Mouse (Mus musculus) limb, embryonic 10.5 days (tissue): ENCODE data around the gene Wnt11. TPM values are rescaled to one million over a fixed set of nuclear protein-coding genes. Genes with fewer than 3 reads are reported as not detected.

Experiments
- DNase-seq: peaks from one replicate; pipeline ENCODE4 v3.0.0-alpha.2; 2017; ENCODE audit warnings: low spot score
- H3K27ac ChIP-seq: fragments of 300-500 bp; sonication (generic); 2 replicates; pipeline ENCODE4 v1.5.1; 2016; ENCODE audit warnings: mild to moderate bottlenecking
- H3K27me3 ChIP-seq: fragments of 300-500 bp; sonication (generic); 2 replicates; pipeline ENCODE4 v1.6.1; 2016; ENCODE audit warnings: low read depth, mild to moderate bottlenecking; ENCODE audit not compliant: poor library complexity, severe bottlenecking
- H3K36me3 ChIP-seq: fragments of 300-500 bp; sonication (generic); 2 replicates; pipeline ENCODE4 v1.6.1; 2016; ENCODE audit warnings: mild to moderate bottlenecking, moderate library complexity
- H3K4me1 ChIP-seq: fragments of 300-500 bp; sonication (generic); 2 replicates; pipeline ENCODE4 v1.6.1; 2016
- H3K4me3 ChIP-seq: fragments of 300-500 bp; sonication (generic); 2 replicates; pipeline ENCODE4 v1.5.1; 2016; ENCODE audit warnings: mild to moderate bottlenecking, moderate library complexity
- H3K9me3 ChIP-seq: fragments of 300-500 bp; sonication (generic); replicated peaks from 2 replicates; pipeline ENCODE4 v1.6.1; 2016; ENCODE audit warnings: mild to moderate bottlenecking
- WGBS: fragments of 180-500 bp; shearing (Covaris S2); methylation state at CpG from one replicate; pipeline ENCODE4 v1.1.7; 2016; 5-methylcytosine and 5-hydroxymethylcytosine counted together
- polyA plus RNA-seq: library from polyadenylated mRNA; unstranded; fragments of >200 nt; fragmentation: Nextera tagmentation; extraction: Ambion mirVana; gene quantifications from 2 replicates; pipeline ENCODE4 v1.2.1, GENCODE M21; 2016

Wnt11 gene
- 10.3 and 19.3 TPM in 2 replicates for polyA plus RNA-seq

- H3K9me3 ChIP-seq: no peaks in the 10 kb centered on the region
- peaks cover 99% of the 10 kb centered on the region for H3K27me3 ChIP-seq
- H3K27ac ChIP-seq: peak within 1 kb of the TSS; percentile 81
- H3K36me3 ChIP-seq: no peaks in the 10 kb centered on the region
- peak; percentile 69 for DNase-seq
- H3K4me3 ChIP-seq: peak within 1 kb of the TSS; percentile 67
- under 1% methylated on average over 66 of the region's 66 CpGs for WGBS
- peaks cover 64% of the 10 kb centered on the region for H3K4me1 ChIP-seq
Observed at GRCm38 (mm10) chr7:98834711-98835321, at the start of gene Wnt11. Wnt11 (plus strand) TSS chr7:98835112.

- 60% methylated on average over 11 of the region's 11 CpGs for WGBS
- H3K9me3 ChIP-seq: no peaks in the 10 kb centered on the region
- peaks cover 40% of the 10 kb centered on the region for H3K4me1 ChIP-seq
- H3K4me3 ChIP-seq: no peak overlapping the region
- H3K36me3 ChIP-seq: no peaks in the 10 kb centered on the region
- DNase-seq: no peak
- peaks cover 88% of the 10 kb centered on the region for H3K27me3 ChIP-seq
- no peak overlapping the region for H3K27ac ChIP-seq
Observed at GRCm38 (mm10) chr7:98786792-98787612, 47.9 kb upstream of the Wnt11 start.

GRCm38 (mm10) chr7:98788721-98789120, 46.2 kb upstream of the Wnt11 start:
- H3K4me1 ChIP-seq: peaks cover 32% of the 10 kb centered on the region
- WGBS: 75% methylated on average over 7 of the region's 7 CpGs
- no peak overlapping the region for H3K27ac ChIP-seq
- no peak for DNase-seq
- no peak overlapping the region for H3K4me3 ChIP-seq
- peaks cover 84% of the 10 kb centered on the region for H3K27me3 ChIP-seq
- H3K36me3 ChIP-seq: no peaks in the 10 kb centered on the region
- H3K9me3 ChIP-seq: no peaks in the 10 kb centered on the region

- no peak overlapping the region for H3K27ac ChIP-seq
- no peak for DNase-seq
Observed at GRCm38 (mm10) chr7:98789121-98789520, 45.8 kb upstream of the Wnt11 start.

GRCm38 (mm10) chr7:98791864-98792263, 43.0 kb upstream of the Wnt11 start:
- WGBS: 79% methylated on average over 5 of the region's 5 CpGs
- no peak overlapping the region for H3K27ac ChIP-seq
- H3K27me3 ChIP-seq: peaks cover 93% of the 10 kb centered on the region
- no peaks in the 10 kb centered on the region for H3K36me3 ChIP-seq
- H3K4me3 ChIP-seq: no peak overlapping the region
- DNase-seq: no peak
- H3K4me1 ChIP-seq: peaks cover 11% of the 10 kb centered on the region
- H3K9me3 ChIP-seq: no peaks in the 10 kb centered on the region

More at GRCm38 (mm10) chr7:98789121-98789520, 45.8 kb upstream of the Wnt11 start:
- H3K4me3 ChIP-seq: no peak overlapping the region
- H3K36me3 ChIP-seq: no peaks in the 10 kb centered on the region
- WGBS: 84% methylated on average over 4 of the region's 4 CpGs
- H3K4me1 ChIP-seq: peaks cover 28% of the 10 kb centered on the region
- H3K9me3 ChIP-seq: no peaks in the 10 kb centered on the region
- H3K27me3 ChIP-seq: peaks cover 86% of the 10 kb centered on the region

GRCm38 (mm10) chr7:98793811-98794210, 41.1 kb upstream of the Wnt11 start:
- DNase-seq: no peak
- H3K4me1 ChIP-seq: peaks cover 19% of the 10 kb centered on the region
- H3K9me3 ChIP-seq: no peaks in the 10 kb centered on the region
- no peak overlapping the region for H3K27ac ChIP-seq
- H3K27me3 ChIP-seq: peaks cover 90% of the 10 kb centered on the region
- WGBS: 83% methylated on average over 5 of the region's 5 CpGs
- no peaks in the 10 kb centered on the region for H3K36me3 ChIP-seq
- no peak overlapping the region for H3K4me3 ChIP-seq

- Histone ChIP-seq H3K36me3 (no peaks in the 10 kb centered on the region), H3K27me3 (peaks cover 90% of the 10 kb centered on the region), H3K4me1 (peaks cover 17% of the 10 kb centered on the region), H3K4me3 (no peak overlapping the region), H3K9me3 (no peaks in the 10 kb centered on the region), H3K27ac (no peak overlapping the region)
- DNase-seq: no peak
- 67% methylated on average over 3 of the region's 3 CpGs for WGBS
Observed at GRCm38 (mm10) chr7:98794444-98794843, 40.5 kb upstream of the Wnt11 start.

GRCm38 (mm10) chr7:98795637-98796036, 39.3 kb upstream of the Wnt11 start:
- no peak overlapping the region for H3K27ac ChIP-seq

DNA sequence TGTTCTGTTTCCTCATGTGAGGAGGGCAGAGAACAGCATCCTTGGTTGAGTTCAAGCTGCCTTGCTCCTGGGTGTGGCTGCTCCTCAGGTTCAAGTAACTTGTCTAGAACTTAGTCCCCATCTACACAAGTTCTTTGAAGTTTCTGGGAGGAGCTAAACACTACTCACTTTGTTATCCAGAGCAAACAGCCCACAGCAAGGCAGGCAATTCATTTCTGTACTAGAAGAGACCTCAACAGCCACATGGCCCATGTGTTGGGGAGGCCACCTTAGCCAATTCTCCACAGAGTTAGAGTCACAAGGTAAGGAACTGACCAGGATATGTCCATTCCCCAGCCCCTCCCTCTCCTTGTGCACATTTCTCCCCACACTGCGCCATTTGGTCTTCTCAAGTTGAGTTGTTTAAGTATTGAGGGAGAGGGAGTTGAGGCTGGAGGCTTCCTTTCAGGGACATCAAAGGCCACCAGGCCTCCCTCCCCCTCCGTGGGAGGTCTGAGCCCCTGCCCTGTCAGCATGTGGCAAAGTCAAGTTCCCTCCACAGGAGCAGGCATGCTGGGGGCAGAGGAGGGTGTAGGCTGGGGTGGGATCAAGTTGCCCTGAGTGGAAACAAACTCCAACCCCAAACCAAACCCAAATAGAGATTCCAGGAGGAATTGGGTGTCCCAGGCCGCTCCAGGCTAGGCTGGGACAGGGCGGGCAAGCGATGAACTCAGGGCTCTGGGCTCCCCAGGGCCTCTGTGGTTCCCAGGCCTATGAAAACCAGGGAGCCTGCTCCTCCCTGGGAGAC, 37.4 kb upstream of the Wnt11 start:
- Histone ChIP-seq H3K4me3 (no peak overlapping the region), H3K4me1 (peaks cover 17% of the 10 kb centered on the region), H3K27me3 (peaks cover 88% of the 10 kb centered on the region), H3K9me3 (no peaks in the 10 kb centered on the region), H3K36me3 (no peaks in the 10 kb centered on the region), H3K27ac (peak overlapping the region; percentile 65; the same call in 1 of the 2 replicates)
- no peak for DNase-seq
- 31% methylated on average over 5 of the region's 5 CpGs for WGBS

More at GRCm38 (mm10) chr7:98795637-98796036, 39.3 kb upstream of the Wnt11 start:
- Histone ChIP-seq H3K9me3 (no peaks in the 10 kb centered on the region), H3K4me1 (peaks cover 17% of the 10 kb centered on the region), H3K27me3 (peaks cover 88% of the 10 kb centered on the region), H3K36me3 (no peaks in the 10 kb centered on the region), H3K4me3 (no peak overlapping the region)
- 80% methylated on average over 5 of the region's 5 CpGs for WGBS
- DNase-seq: no peak

DNA sequence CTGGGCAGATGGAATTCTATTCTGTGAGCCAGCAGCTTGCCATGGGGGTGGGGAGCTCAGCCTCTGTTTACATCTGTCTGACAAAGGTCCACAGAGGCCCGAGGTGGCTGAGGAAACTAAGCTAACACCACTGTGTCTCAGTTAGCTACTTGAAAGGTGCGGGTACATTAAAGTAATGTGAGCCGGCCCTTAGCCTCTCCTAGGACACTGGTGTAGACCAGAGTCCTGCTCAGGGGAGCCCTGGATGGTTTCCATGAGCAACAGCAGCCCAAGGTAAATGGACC, 36.8 kb upstream of the Wnt11 start:
- no peaks in the 10 kb centered on the region for H3K9me3 ChIP-seq
- WGBS: 10% methylated on average over 3 of the region's 3 CpGs
- no peaks in the 10 kb centered on the region for H3K36me3 ChIP-seq
- no peak for DNase-seq
- H3K4me1 ChIP-seq: peaks cover 17% of the 10 kb centered on the region
- no peak overlapping the region for H3K4me3 ChIP-seq
- H3K27ac ChIP-seq: peak overlapping the region; percentile 65; the same call in 1 of the 2 replicates
- peaks cover 92% of the 10 kb centered on the region for H3K27me3 ChIP-seq

DNA sequence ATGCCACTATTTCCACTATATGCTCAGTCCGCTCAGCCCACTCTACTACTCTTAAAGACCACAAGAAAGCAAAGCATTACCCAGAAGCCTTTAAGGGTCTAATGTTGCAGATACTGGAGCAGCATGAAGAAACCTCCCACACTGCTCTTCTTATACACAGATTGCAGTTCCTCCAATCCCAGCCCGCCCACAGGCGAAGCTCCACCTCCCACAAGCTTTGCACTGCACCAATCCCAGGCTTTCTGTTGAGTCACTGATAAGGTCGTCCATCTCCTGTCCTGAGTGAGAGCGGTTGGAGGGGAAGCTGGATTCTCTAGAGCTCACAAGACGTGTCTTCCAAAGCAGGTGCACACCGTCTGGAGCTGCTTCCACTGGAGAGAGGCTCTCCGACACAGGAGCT, 34.5 kb upstream of the Wnt11 start:
- DNase-seq: no peak
- H3K36me3 ChIP-seq: no peaks in the 10 kb centered on the region
- no peaks in the 10 kb centered on the region for H3K9me3 ChIP-seq
- H3K27me3 ChIP-seq: peaks cover 88% of the 10 kb centered on the region
- H3K27ac ChIP-seq: no peak overlapping the region
- peaks cover 34% of the 10 kb centered on the region for H3K4me1 ChIP-seq
- H3K4me3 ChIP-seq: no peak overlapping the region
- 71% methylated on average over 8 of the region's 8 CpGs for WGBS

DNA sequence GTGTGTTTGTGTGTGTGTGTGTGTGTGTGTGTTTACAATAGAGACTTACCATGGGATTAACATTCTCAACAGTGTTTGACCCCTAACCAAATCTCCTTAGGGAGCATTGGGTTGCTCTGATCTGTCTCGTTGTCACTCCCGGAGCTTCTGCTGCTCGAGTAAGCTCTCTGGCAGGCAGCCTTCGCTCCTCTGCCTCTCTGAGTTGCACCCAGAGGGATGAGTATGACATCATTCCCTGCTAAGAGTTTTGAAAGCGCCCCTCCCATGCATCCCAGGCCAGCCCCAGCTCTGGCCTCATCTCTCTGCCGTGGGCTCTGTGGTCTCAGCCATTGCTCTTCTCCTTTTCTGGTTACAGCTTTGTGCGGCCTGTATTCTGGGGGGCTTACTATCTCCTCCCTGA, 33.8 kb upstream of the Wnt11 start:
- Histone ChIP-seq H3K4me1 (peaks cover 34% of the 10 kb centered on the region), H3K4me3 (no peak overlapping the region), H3K27ac (no peak overlapping the region), H3K9me3 (no peaks in the 10 kb centered on the region), H3K27me3 (peaks cover 84% of the 10 kb centered on the region), H3K36me3 (no peaks in the 10 kb centered on the region)
- DNase-seq: no peak
- 79% methylated on average over 7 of the region's 7 CpGs for WGBS

GRCm38 (mm10) chr7:98803181-98803580, 31.7 kb upstream of the Wnt11 start:
- 87% methylated on average over 9 of the region's 9 CpGs for WGBS
- Histone ChIP-seq H3K4me3 (no peak overlapping the region), H3K27ac (no peak overlapping the region), H3K4me1 (peaks cover 23% of the 10 kb centered on the region), H3K9me3 (no peaks in the 10 kb centered on the region), H3K27me3 (peaks cover 77% of the 10 kb centered on the region), H3K36me3 (no peaks in the 10 kb centered on the region)
- no peak for DNase-seq
